Mouse (Mus musculus) liver, postnatal 0 days (tissue): Measurements from ENCODE around the gene Nop56.

Experiments
- CTCF ChIP-seq: sonication (generic); IDR thresholded peaks from 2 replicates; pipeline ENCODE4 v1.5.1; 2016; ENCODE audit warnings: antibody characterized with exemption, low read depth
- EP300 ChIP-seq: IDR thresholded peaks from 2 replicates; pipeline ENCODE4 v1.6.1; 2016; ENCODE audit warnings: antibody characterized with exemption, low read depth, mild to moderate bottlenecking

DNA sequence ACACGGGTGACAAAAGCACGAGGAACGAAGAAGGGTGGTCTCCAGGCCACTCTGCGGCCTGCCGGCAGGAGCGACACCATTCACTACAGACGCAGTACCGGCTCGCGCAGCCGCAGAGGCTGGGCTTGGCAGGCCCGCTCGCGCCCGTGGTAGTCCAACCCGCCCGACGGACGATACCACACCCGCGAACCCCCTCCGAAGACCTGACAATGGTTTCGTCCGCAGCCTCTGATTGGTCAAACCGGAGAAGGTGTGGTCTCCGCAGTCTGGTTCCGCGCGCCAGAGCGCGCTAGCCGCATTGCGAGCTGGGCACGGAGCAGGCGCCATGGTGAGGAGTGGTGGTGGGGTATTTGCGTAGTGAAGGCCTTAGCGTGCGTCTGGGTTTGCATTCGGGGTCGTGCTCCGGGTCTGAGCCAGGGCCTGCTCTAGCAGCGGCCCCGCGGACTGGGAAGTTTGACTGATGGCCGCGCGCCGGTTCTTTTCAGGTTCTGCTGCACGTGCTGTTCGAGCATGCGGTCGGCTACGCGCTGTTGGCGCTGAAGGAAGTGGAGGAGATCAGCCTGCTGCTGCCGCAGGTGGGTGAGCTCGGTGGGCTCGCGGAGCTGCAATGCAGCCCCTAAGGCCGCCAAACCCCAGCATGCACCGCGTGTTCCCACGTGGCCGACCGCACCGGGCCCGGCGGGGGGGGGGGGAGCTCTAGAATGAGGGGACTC lies at the start of gene Nop56:
- peak; percentile 7; the same call in 1 of the 2 replicates for TF ChIP-seq CTCF
- peak; percentile 80 for TF ChIP-seq EP300
